Mouse (Mus musculus) adrenal gland, adult 18-20 months (tissue): ENCODE results near the gene Zfp706. TPM values are rescaled to one million over a fixed set of nuclear protein-coding genes. Genes with fewer than 3 reads are reported as not detected.

Source experiments
- DNase-seq, 2 experiments: peaks; one replicate each; pipeline ENCODE4 v3.0.0; 2021 to 2022; ENCODE audit warnings: low spot score in 2 of 2
- total RNA-seq, 2 experiments: library from RNA; stranded (reverse); gene quantifications; 1 replicate in 1 of 2; 2 replicates in 1 of 2; pipeline ENCODE4 v1.2.3; 2021

Gene Zfp706
- total RNA-seq, 2 experiments from 2014 or later, result 188 to 240 TPM

DNA sequence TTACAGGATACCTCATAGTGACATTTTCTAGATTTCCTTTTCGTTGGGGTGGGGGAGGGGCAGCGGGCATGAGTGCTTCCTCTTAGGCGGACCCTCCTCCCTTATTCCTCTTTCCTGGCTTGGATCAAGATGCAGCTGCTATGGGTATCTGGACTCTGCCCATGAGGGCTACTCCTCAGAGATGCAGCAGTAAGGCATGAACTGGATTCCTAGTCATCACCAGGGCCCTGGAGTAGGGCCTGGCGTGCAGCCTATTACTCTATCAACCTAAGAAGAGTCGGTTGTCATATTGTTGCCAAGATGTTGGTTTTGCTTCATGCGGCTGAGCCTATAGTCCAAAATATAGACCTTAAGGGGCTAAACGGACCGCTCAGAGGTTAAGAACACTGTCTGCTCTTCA lies 27.3 kb downstream of the Zfp706 start:
- no peak for DNase-seq

- no peak for DNase-seq
Measured at GRCm38 (mm10) chr15:36979488-36980201, 27.9 kb downstream of the Zfp706 start.

DNA sequence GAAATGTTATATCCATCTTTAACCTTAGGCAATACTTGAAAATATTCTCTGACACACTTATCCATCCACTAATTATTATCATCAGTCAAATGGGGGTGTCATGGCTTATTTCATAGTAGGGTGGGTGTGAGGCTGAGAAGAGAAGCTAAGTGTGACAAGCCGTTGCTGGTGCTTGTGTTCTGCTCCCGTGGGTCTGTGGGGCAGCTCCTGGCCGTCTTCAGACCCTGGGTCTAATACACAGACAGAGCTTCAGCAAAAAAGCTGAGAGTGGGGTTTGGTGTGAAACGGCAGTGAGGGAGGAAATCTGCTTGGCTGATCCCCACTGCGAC lies 28.4 kb downstream of the Zfp706 start:
- DNase-seq, result no peak

DNA sequence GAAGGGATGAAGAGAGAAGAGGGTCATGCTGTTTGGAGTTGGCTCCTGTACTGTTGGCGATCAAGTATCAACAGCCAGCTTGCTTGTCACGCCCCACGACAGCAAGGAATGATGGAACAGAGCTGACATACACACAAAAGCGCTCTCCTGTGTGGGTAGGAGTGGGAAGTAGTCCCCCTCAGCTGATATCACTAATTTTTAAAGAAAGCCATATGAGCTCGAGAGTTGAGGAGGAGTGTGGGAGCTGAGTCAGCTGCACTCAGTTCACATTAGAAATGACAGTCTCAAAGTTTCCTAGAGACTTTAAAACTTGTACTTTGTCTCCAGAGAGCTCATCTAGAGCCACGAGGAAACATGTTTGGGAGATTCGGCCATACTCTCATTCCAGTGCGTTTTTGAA lies 29.8 kb downstream of the Zfp706 start:
- DNase-seq, result no peak

GRCm38 (mm10) chr15:36975690-36976089 lies 31.9 kb downstream of the Zfp706 start:
- DNase-seq, result no peak

- DNase-seq, result no peak
Measured at GRCm38 (mm10) chr15:36975256-36975620, 32.3 kb downstream of the Zfp706 start.

- DNase-seq, result no peak
Measured at GRCm38 (mm10) chr15:36974614-36975255, 32.8 kb downstream of the Zfp706 start.

DNA sequence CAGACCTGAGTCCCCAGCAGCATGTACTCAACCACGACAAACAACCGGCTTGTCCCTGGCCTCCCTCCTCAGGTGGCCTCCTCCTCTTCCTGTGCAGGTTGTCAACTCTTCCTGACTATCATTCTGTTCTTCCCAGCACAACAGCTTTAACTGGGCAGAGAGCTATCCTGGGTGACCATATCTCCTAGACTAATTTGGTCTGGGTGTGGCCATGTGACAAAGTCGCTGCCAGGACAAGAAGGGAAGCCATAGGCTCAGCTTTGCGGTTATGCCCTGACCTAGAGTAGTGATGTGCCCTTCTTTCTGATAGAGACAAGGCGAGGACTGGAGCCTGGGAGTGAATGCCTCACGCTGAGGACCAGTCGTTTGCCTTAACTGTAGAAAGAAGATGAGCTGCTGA lies 33.9 kb downstream of the Zfp706 start:
- no peak for DNase-seq

DNA sequence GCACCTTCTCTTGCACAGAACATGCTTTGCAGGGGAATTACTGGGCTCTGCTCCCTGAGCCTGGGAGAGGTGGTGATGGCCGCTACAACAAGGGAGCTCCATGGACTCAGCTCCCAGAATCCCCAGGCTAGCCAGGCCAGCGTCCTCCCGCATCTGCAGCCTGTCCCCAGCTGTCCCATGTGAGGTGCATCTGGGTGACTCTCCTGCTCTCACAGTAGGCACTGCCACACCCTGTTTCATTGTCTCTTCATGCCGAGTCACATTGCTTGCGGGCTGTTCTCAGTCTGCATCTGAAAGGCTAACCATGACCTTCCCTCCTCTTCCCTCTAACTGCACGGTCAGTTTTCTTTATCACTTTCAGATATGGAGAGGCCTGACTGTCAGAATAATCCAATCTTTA lies 34.3 kb downstream of the Zfp706 start:
- no peak for DNase-seq

DNA sequence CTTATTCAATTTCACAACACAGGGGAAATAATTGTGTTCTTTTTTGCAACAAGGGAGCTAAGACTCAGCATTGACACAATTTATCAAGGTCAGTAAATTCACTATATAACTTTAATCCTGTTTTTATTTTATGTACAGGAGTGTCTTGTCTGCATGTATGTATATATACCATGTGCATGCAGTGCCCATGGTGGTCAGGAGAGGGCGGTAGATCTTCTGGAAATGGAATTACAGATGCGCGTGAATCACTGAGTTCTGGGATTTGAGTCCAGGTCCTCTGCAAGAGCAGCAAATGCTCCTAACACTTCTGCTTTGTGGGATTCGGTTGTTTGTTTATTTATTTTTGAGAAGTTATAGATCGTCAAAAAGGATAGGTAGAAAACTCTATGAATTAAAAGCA lies 37.8 kb downstream of the Zfp706 start:
- DNase-seq, result no peak

DNA sequence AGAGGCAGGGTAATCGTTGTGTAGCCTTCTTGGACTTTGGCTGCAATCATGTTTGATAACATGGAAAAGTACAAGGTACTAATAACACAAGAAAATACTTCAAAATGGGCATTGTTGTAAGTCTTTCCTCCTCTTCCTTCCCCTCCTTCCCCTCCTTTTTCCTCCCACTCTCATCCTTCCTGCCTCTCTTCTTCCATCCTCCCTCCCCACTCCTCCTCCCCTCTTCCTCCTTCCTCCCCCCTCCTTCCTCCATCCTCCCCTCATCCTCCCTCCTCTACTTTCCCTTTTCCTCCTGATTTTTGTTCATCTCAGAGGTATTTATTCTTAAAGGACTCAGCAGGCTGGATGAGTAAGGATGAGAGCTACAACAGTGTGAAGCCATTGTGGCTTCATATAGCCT lies 39.3 kb downstream of the Zfp706 start:
- no peak for DNase-seq

DNA sequence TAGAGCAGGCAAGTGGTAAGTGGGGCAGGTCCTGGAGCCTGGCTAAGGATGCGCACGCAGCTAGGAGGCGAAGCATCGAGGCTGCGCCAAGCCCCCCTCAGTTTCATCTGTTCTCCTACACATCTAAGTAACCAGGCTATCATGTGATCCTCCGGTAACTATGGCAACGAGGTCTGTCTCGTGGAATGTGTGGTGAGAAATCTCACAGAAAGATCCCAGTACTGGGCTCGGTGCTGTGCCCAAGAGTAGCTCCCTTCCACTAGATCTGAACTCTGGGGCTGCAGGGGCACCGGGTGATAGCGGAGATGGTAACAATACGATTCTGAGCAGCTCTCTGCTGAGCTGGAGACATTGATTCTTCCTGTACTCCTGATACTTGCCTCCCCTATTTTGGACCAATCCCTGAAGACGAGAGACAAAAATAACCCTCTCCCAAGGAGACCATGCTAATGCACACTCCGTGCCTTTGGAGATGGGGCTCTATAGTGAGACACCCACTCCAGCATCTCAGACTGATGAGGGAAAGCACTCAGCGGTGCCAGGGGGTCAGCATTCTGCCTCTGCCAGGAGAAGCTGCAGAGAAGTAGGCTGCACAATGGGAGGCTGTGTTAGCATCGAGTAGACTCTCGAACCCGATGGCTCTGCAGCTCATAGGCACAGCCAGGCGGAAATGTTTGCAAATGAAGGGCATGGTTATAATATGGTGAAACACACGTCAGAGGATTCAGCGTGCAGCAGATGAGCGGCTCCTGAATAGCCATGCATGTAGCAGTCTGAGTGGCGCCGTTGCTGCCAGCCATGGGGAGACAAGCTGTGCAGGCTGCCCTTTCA lies 40.0 kb downstream of the Zfp706 start:
- DNase-seq, result no peak

GRCm38 (mm10) chr15:36966940-36967339 lies 40.6 kb downstream of the Zfp706 start:
- DNase-seq, result no peak

GRCm38 (mm10) chr15:36966466-36966865 lies 41.1 kb downstream of the Zfp706 start:
- DNase-seq, result no peak

- no peak for DNase-seq
Measured at GRCm38 (mm10) chr15:36965743-36966142, 41.8 kb downstream of the Zfp706 start.

DNA sequence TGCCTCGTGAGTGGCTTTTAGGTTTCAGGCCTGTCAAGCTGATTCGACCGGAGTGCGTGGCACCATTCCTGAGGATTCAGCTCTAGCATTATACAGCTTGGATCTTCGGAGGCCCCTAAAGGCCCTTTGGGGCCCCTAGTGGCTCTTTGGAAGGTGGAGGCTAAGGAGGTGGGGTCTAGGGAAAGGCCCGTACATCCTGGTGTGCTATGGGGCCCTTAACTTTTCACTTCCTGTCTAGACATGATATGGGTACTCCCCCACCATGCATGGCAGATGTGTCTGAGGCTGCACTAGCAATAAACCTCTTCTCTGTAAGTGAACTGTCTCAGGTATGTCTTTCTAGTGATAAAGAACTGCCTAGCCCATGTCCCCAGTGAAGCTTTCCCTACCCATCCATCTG lies 44.6 kb downstream of the Zfp706 start:
- no peak for DNase-seq

- DNase-seq, result no peak
Measured at GRCm38 (mm10) chr15:36960876-36961237, 46.7 kb downstream of the Zfp706 start.

- DNase-seq, result peak in 1 of 2 experiments; percentile 33
Measured at GRCm38 (mm10) chr15:36960010-36960875, 47.3 kb downstream of the Zfp706 start.

- no peak for DNase-seq
Measured at GRCm38 (mm10) chr15:36956221-36956620, 51.4 kb downstream of the Zfp706 start.

GRCm38 (mm10) chr15:36950258-36950657 lies 57.3 kb downstream of the Zfp706 start:
- DNase-seq, result no peak

DNA sequence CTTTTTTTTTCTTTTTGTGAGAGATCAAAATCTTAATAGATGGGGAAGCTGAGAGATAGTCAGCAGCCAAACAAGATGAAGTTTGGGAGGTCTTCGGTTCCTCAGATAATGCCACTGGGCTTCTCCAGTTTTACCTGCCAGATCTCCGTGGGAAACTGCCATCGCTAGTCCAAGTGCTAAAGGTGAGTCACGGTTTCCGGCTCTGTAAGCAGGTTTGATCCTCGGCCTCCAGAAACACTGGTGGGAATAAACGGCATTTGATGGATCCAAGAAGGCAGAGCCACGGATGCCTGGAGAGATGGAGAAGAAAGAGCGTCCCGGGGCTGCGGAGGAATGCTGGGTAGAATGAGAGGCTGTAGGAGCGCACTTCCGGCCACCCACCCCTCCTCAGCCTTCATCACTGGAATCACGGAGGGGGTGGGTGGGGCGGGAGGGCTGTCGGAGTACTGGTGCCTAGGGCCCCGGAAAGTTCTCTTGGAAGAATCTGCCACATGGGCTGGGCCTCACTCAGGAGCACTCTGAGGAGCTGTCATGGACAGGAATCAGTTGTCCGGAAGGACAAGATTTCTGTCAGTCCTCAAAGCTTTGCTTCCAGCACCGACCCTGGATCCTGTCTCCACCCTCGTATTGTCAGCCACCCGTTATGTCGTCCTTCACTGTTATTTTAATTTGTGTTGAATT lies 58.6 kb downstream of the Zfp706 start:
- DNase-seq, result no peak
